Mouse (Mus musculus) thymus, postnatal 0 days (tissue): Measurements from ENCODE around the gene Slain1. TPM values are rescaled to one million over a fixed set of nuclear protein-coding genes. Genes with fewer than 3 reads are reported as not detected.
A peak's percentile ranks its signal among the peaks of the same experiment; 100 is the strongest.
"Not testable (repeated sequence)": the region's sequence is repeated elsewhere in the genome, so short reads cannot be mapped to it uniquely, and the experiment has no call there.

ENCODE experiments used
- DNase-seq: peaks from one replicate; pipeline ENCODE4 v3.0.0-alpha.2; 2015; ENCODE audit warnings: low spot score
- microRNA-seq: library from miRNA; unstranded; fragments of <30 nt; microRNA quantifications from one replicate; pipeline ENCODE4, GENCODE M21; 2016; ENCODE audit warnings: borderline number of aligned reads
- polyA plus RNA-seq: library from polyadenylated mRNA; unstranded; fragments of >200 nt; fragmentation: Nextera tagmentation; extraction: Ambion mirVana; gene quantifications from 2 replicates; pipeline ENCODE4 v1.2.1, GENCODE M21; 2015

Slain1 gene
- polyA plus RNA-seq, 1 experiment from 2014 or later, result 15.6 TPM

GRCm38 (mm10) chr14:103720637-103721355 lies 70.8 kb downstream of the Slain1 start:
- peak; percentile 54 for DNase-seq

- no peak for DNase-seq
Measured at GRCm38 (mm10) chr14:103723314-103723713, 73.3 kb downstream of the Slain1 start.

- DNase-seq, result no peak
Measured at GRCm38 (mm10) chr14:103723841-103724240, 73.8 kb downstream of the Slain1 start.

GRCm38 (mm10) chr14:103728506-103728905 lies 78.5 kb downstream of the Slain1 start:
- DNase-seq, result no peak

- DNase-seq, result no peak
Measured at GRCm38 (mm10) chr14:103728951-103729725, 79.1 kb downstream of the Slain1 start.

- no peak for DNase-seq
Measured at GRCm38 (mm10) chr14:103729760-103730367, 79.8 kb downstream of the Slain1 start.

- no peak for DNase-seq
Measured at GRCm38 (mm10) chr14:103732626-103733025, 82.6 kb downstream of the Slain1 start.

- DNase-seq, result no peak
Measured at GRCm38 (mm10) chr14:103741216-103741615, 91.2 kb downstream of the Slain1 start.

- DNase-seq, result no peak
Measured at GRCm38 (mm10) chr14:103742150-103742549, 92.1 kb downstream of the Slain1 start.

- DNase-seq, result no peak
Measured at GRCm38 (mm10) chr14:103747345-103747744, 97.3 kb downstream of the Slain1 start.

- DNase-seq, result not testable (repeated sequence)
Measured at GRCm38 (mm10) chr14:103750638-103751037, 100.6 kb downstream of the Slain1 start.

GRCm38 (mm10) chr14:103751384-103751783 lies 101.4 kb downstream of the Slain1 start:
- no peak for DNase-seq

GRCm38 (mm10) chr14:103752773-103753172 lies 102.7 kb downstream of the Slain1 start:
- no peak for DNase-seq

GRCm38 (mm10) chr14:103754041-103754440 lies 104.0 kb downstream of the Slain1 start:
- DNase-seq, result no peak

- no peak for DNase-seq
Measured at GRCm38 (mm10) chr14:103754465-103754864, 104.4 kb downstream of the Slain1 start.

Small RNAs within 50 kb of the gene (microRNA-seq; reads per million reads assigned to microRNA genes)
- gene Gm22877, result not detected

Other genes starting within 250 kb of the Slain1 start
- 0.26 and 0.60 TPM in 2 replicates for gene Scel, start 136.9 kb upstream of the Slain1 start, polyA plus RNA-seq
- gene Ednrb, start 194.2 kb downstream of the Slain1 start, polyA plus RNA-seq, result 13.3 and 14.0 TPM in 2 replicates